Mouse (Mus musculus) kidney, embryonic 15.5 days (tissue): ENCODE results near the gene Olfr352. TPM values are rescaled to one million over a fixed set of nuclear protein-coding genes. Genes with fewer than 3 reads are reported as not detected.

Source experiments
- ATAC-seq: fragments of 200-750 bp; cut with Nextera tagmentation; replicated peaks from 2 replicates; pipeline ENCODE4 v1.8.0; 2017; ENCODE audit warnings: moderate TSS enrichment; ENCODE audit not compliant: low FRiP score
- H3K27ac ChIP-seq: fragments of 300-500 bp; sonication (generic); 2 replicates; pipeline ENCODE4 v1.5.1; 2015; ENCODE audit warnings: mild to moderate bottlenecking, inconsistent platforms
- H3K27me3 ChIP-seq: fragments of 300-500 bp; sonication (generic); 2 replicates; pipeline ENCODE4 v1.6.1; 2015; ENCODE audit warnings: inconsistent platforms
- H3K36me3 ChIP-seq: fragments of 300-500 bp; sonication (generic); 2 replicates; pipeline ENCODE4 v1.6.1; 2015; ENCODE audit warnings: inconsistent platforms
- H3K4me1 ChIP-seq: fragments of 300-500 bp; sonication (generic); 2 replicates; pipeline ENCODE4 v1.6.1; 2015; ENCODE audit warnings: inconsistent platforms
- H3K4me2 ChIP-seq: fragments of 300-500 bp; sonication (generic); 2 replicates; pipeline ENCODE4 v1.6.1; 2015; ENCODE audit warnings: moderate library complexity, mild to moderate bottlenecking, inconsistent platforms
- H3K4me3 ChIP-seq: fragments of 300-500 bp; sonication (generic); replicated peaks from 2 replicates; pipeline ENCODE4 v1.5.1; 2015; ENCODE audit warnings: mild to moderate bottlenecking, inconsistent platforms
- H3K9ac ChIP-seq: fragments of 300-500 bp; sonication (generic); 2 replicates; pipeline ENCODE4 v1.6.1; 2015; ENCODE audit warnings: mild to moderate bottlenecking, inconsistent platforms
- H3K9me3 ChIP-seq: fragments of 300-500 bp; sonication (generic); replicated peaks from 2 replicates; pipeline ENCODE4 v1.6.1; 2016; ENCODE audit warnings: inconsistent platforms
- WGBS: fragments of 180-500 bp; shearing (Covaris S2); methylation state at CpG from one replicate; pipeline ENCODE4 v1.1.7; 2015; ENCODE audit warnings: mixed read lengths; 5-methylcytosine and 5-hydroxymethylcytosine counted together
- polyA plus RNA-seq: library from polyadenylated mRNA; unstranded; fragments of >200 nt; fragmentation: Nextera tagmentation; extraction: Ambion mirVana; gene quantifications from 2 replicates; pipeline ENCODE4 v1.2.1, GENCODE M21; 2015

Olfr352 gene
- polyA plus RNA-seq = not detected in 2 replicates

DNA sequence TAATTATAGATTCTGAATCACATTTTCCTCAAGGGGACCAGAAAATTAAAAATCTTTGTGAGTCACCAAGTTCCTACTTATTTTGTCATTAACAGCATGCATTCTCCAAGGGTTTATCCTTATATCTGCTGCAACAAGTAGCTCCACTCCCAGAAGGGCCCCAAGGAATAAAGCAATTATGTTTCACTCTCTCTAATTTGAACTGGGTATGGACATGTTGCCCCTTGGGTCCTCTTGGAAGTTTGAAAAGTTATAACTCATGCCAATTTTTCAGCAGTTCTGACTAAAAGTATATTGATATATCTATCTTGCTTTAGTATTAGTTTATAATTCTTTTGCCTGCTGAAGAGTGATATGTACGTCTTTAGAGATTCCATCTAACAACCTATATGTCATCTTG lies at the start of gene Olfr352:
TSS of gene Olfr352 (plus strand) at position 301 of the 400 bp plus-strand sequence.
- Histone ChIP-seq H3K9ac (no peak within 1 kb of the TSS), H3K9me3 (no peaks in the 10 kb centered on the region; the same call in 1 of the 2 replicates), H3K27me3 (no peaks in the 10 kb centered on the region), H3K4me2 (no peak within 1 kb of the TSS), H3K36me3 (no peaks in the 10 kb centered on the region), H3K27ac (no peak within 1 kb of the TSS), H3K4me1 (no peaks in the 10 kb centered on the region), H3K4me3 (no peak within 1 kb of the TSS)
- 83% methylated on average over 1 of the region's 1 CpGs for WGBS
- no peak for ATAC-seq

DNA sequence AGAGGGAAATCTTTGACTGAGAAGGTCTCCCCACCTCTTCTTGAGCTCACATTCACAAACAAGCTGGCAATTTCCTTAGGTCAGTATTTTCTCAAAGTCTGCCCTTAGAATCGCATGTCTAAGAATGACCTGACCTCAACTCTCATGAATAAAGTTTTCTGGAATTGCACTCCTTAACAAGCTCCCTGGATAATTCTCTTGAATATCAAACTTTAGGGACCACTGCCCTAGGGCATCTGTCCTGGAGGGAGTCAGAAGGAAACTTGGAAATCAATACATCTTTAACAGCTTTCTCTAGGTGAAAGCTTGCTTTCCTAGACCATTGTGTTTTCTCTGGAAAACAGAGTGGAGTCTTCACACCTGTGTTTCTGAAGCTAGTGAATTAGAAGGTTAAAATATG lies 22.2 kb upstream of the Olfr352 start, which contains the start of gene Olfr350:
TSS of gene Olfr350 (plus strand) at position 301 of the 400 bp plus-strand sequence.
- WGBS = 79% methylated on average over 1 of the region's 1 CpGs
- ATAC-seq = no peak
- Histone ChIP-seq H3K27me3 (no peaks in the 10 kb centered on the region), H3K4me2 (no peak within 1 kb of the TSS), H3K27ac (no peak within 1 kb of the TSS), H3K9ac (no peak within 1 kb of the TSS), H3K36me3 (no peaks in the 10 kb centered on the region), H3K9me3 (no peaks in the 10 kb centered on the region), H3K4me3 (no peak within 1 kb of the TSS), H3K4me1 (no peaks in the 10 kb centered on the region)

DNA sequence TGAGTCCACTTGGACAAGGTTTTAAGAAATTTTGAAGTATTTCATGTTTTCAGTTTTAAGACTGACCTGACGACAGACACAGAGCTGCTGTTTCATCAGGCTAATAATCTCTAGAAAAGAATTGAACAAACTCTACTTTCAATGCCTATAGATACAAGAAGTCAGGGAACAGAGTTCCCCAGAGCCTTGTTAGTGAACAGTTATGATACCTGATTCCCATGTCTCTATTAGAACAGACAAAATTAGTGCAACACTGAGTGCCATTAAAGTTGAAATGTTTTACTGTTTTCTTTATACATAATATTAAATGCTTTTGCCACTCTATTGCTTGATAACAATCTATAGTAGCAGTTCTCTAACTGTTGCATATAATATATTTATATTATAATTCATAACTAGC lies 5.7 kb upstream of the Olfr352 start, which contains the start of gene Olfr351:
TSS of gene Olfr351 (minus strand) at position 101 of the 400 bp plus-strand sequence.
- Histone ChIP-seq H3K36me3 (no peaks in the 10 kb centered on the region), H3K27me3 (no peaks in the 10 kb centered on the region), H3K4me3 (no peak within 1 kb of the TSS), H3K4me1 (no peaks in the 10 kb centered on the region), H3K27ac (no peak within 1 kb of the TSS), H3K9ac (no peak within 1 kb of the TSS), H3K4me2 (no peak within 1 kb of the TSS), H3K9me3 (no peaks in the 10 kb centered on the region; the same call in 1 of the 2 replicates)
- WGBS = 80% methylated on average over 1 of the region's 1 CpGs
- ATAC-seq = no peak

DNA sequence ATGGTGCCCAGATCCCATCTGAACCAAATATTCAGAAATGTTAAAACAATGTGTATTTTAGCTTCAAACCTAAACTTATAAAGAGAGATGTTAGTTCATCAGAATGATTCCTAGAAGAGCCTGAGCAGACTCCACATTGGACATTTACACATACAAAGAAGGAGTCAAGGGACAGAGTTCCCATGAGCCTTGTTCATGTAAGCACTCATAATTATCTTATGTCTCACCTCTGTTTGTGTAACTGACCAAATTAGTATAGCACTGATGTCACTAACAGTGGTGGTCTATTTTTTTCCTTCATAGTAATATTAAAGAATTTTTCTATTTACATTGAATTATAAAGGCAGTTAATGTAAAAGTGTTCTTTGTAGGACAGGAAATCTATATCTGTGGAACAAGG lies 24.6 kb downstream of the Olfr352 start, which contains the start of gene Olfr353:
TSS of gene Olfr353 (minus strand) at position 101 of the 400 bp plus-strand sequence.
- Histone ChIP-seq H3K9ac (no peak within 1 kb of the TSS), H3K4me3 (no peak within 1 kb of the TSS), H3K9me3 (0 out of 2 replicates have a peak, but pooled peaks cover 3% of the 10 kb centered on the region), H3K27me3 (no peaks in the 10 kb centered on the region), H3K4me1 (no peaks in the 10 kb centered on the region), H3K36me3 (no peaks in the 10 kb centered on the region), H3K27ac (no peak within 1 kb of the TSS), H3K4me2 (no peak within 1 kb of the TSS)
- no peak for ATAC-seq

DNA sequence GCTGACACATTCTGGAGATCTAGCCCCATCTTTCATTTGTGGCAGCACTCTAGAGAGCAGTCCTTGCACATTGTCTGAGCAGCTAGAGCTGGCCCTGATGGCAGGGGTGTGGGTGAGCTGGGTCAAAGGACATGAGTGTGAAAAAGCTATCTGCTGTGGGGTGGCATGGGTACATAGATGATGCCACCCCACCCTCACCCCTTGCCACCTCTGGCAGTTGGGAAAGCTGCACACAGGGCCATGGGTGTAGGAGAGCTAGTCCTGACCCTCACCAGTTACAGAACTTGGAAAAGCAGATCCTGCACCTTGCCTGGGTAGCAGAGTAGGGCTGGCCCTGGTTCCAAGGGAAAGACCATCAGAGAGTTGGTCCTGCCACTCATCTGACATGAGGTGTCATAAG lies 28.9 kb downstream of the Olfr352 start:
- Histone ChIP-seq H3K27me3 (no peaks in the 10 kb centered on the region), H3K4me1 (no peaks in the 10 kb centered on the region), H3K36me3 (no peaks in the 10 kb centered on the region), H3K9me3 (0 out of 2 replicates have a peak, but pooled peaks cover 9% of the 10 kb centered on the region), H3K27ac (no peak overlapping the region), H3K4me2 (no peak overlapping the region), H3K9ac (no peak overlapping the region), H3K4me3 (no peak overlapping the region)
- no peak for ATAC-seq

DNA sequence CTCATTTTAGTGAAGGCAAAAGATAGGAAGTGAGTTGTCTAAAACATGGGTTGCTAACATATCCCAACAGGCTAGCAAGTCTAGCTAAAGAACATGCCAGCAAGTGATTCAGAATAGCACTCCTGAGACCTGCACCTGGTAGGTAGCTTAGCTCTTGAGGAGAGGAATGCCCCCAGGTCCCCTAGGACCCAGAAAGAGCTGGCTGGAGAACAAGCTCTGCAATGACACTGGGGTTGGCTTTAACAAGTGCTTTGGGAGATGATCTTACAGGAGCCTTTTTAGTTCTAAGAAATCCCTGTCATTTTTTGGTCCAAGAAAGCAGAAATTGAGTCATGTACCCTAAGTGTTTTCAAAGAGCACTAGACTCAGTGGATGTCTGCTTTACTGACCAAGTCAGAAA lies 37.1 kb downstream of the Olfr352 start, which contains the start of gene Olfr354:
TSS of gene Olfr354 (plus strand) at position 301 of the 400 bp plus-strand sequence.
- ATAC-seq = no peak
- no peak within 1 kb of the TSS for H3K9ac ChIP-seq

More for the DNA sequence above, 37.1 kb downstream of the Olfr352 start, which contains the start of gene Olfr354:
- Histone ChIP-seq H3K4me2 (no peak within 1 kb of the TSS), H3K4me1 (no peaks in the 10 kb centered on the region), H3K27ac (no peak within 1 kb of the TSS), H3K9me3 (0 out of 2 replicates have a peak, but pooled peaks cover 6% of the 10 kb centered on the region), H3K36me3 (no peaks in the 10 kb centered on the region), H3K4me3 (no peak within 1 kb of the TSS), H3K27me3 (no peaks in the 10 kb centered on the region)

Other genes starting within 250 kb of the Olfr352 start
- not detected in 2 replicates for gene Olfr345, start 228.4 kb upstream of the Olfr352 start, polyA plus RNA-seq
- not detected in 2 replicates for gene Olfr346, start 182.7 kb upstream of the Olfr352 start, polyA plus RNA-seq
- not detected in 2 replicates for gene Olfr347, start 136.6 kb upstream of the Olfr352 start, polyA plus RNA-seq
- gene Olfr348, start 84.2 kb upstream of the Olfr352 start, polyA plus RNA-seq = not detected in 2 replicates
- not detected in 2 replicates for gene Olfr50, start 77.9 kb upstream of the Olfr352 start, polyA plus RNA-seq
- gene Olfr3, start 51.4 kb upstream of the Olfr352 start, polyA plus RNA-seq = not detected in 2 replicates
- not detected in 2 replicates for gene Olfr350, start 22.1 kb upstream of the Olfr352 start, polyA plus RNA-seq
- not detected in 2 replicates for gene Olfr351, start 5.8 kb upstream of the Olfr352 start, polyA plus RNA-seq
- not detected in 2 replicates for gene Olfr353, start 24.5 kb downstream of the Olfr352 start, polyA plus RNA-seq
- not detected in 2 replicates for gene Olfr354, start 37.2 kb downstream of the Olfr352 start, polyA plus RNA-seq
- not detected in 2 replicates for gene Olfr355, start 60.4 kb downstream of the Olfr352 start, polyA plus RNA-seq
- gene Olfr356, start 68.7 kb downstream of the Olfr352 start, polyA plus RNA-seq = not detected in 2 replicates
- not detected in 2 replicates for gene Olfr357, start 125.4 kb downstream of the Olfr352 start, polyA plus RNA-seq
- gene Olfr358, start 140.9 kb downstream of the Olfr352 start, polyA plus RNA-seq = not detected in 2 replicates
- not detected in 2 replicates for gene Olfr360, start 197.3 kb downstream of the Olfr352 start, polyA plus RNA-seq
- not detected in 2 replicates for gene Olfr361, start 220.8 kb downstream of the Olfr352 start, polyA plus RNA-seq
- gene Olfr362, start 249.4 kb downstream of the Olfr352 start, polyA plus RNA-seq = not detected in 2 replicates